Mouse (Mus musculus) liver, postnatal 0 days (tissue): ENCODE data around the gene Cdc42ep3. TPM values are rescaled to one million over a fixed set of nuclear protein-coding genes. Genes with fewer than 3 reads are reported as not detected.

ENCODE experiments used
- ATAC-seq: fragments of 200-750 bp; cut with Nextera tagmentation; 2 replicates; pipeline ENCODE4 v1.8.0; 2017; ENCODE audit warnings: mild to moderate bottlenecking, moderate library complexity
- DNase-seq: peaks from one replicate; pipeline ENCODE4 v3.0.0-alpha.2; 2016
- H3K27ac ChIP-seq: fragments of 300-500 bp; sonication (generic); 2 replicates; pipeline ENCODE4 v1.5.1; 2014; ENCODE audit warnings: antibody characterized with exemption, moderate library complexity, mild to moderate bottlenecking, low read depth
- H3K27me3 ChIP-seq: fragments of 300-500 bp; sonication (generic); 2 replicates; pipeline ENCODE4 v1.6.1; 2014; ENCODE audit warnings: low read length, control low read depth, mixed read lengths; ENCODE audit not compliant: insufficient read depth
- H3K36me3 ChIP-seq: fragments of 300-500 bp; sonication (generic); replicated peaks from 2 replicates; pipeline ENCODE4 v1.6.1; 2014; ENCODE audit warnings: mild to moderate bottlenecking, control low read depth, low read length, moderate library complexity, mixed read lengths; ENCODE audit not compliant: insufficient read depth
- H3K4me1 ChIP-seq: fragments of 300-500 bp; sonication (generic); 2 replicates; pipeline ENCODE4 v1.6.1; 2014; ENCODE audit warnings: antibody characterized with exemption, mild to moderate bottlenecking, control low read depth; ENCODE audit not compliant: insufficient read depth
- H3K4me2 ChIP-seq: fragments of 300-500 bp; sonication (generic); 2 replicates; pipeline ENCODE4 v1.6.1; 2014; ENCODE audit warnings: low read depth, mild to moderate bottlenecking, low read length, moderate library complexity, mixed read lengths
- H3K4me3 ChIP-seq: fragments of 300-500 bp; sonication (generic); 2 replicates; pipeline ENCODE4 v1.5.1; 2014; ENCODE audit warnings: low read depth, low read length
- H3K9ac ChIP-seq: fragments of 300-500 bp; sonication (generic); replicated peaks from 2 replicates; pipeline ENCODE4 v1.6.1; 2014; ENCODE audit warnings: mild to moderate bottlenecking, moderate library complexity
- H3K9me3 ChIP-seq: fragments of 300-500 bp; sonication (generic); 2 replicates; pipeline ENCODE4 v1.6.1; 2016; ENCODE audit warnings: mild to moderate bottlenecking, control low read depth, low read length, mixed read lengths
- CTCF ChIP-seq: sonication (generic); IDR thresholded peaks from 2 replicates; pipeline ENCODE4 v1.5.1; 2016; ENCODE audit warnings: antibody characterized with exemption, low read depth
- EP300 ChIP-seq: IDR thresholded peaks from 2 replicates; pipeline ENCODE4 v1.6.1; 2016; ENCODE audit warnings: antibody characterized with exemption, low read depth, mild to moderate bottlenecking
- WGBS: fragments of 180-500 bp; shearing (Covaris S2); extraction: QIAGEN DNeasy Blood & Tissue Kit; methylation state at CpG from one replicate; pipeline ENCODE4 v1.1.7; 2014; ENCODE audit not compliant: insufficient replicate concordance; 5-methylcytosine and 5-hydroxymethylcytosine counted together
- polyA plus RNA-seq: library from polyadenylated mRNA; unstranded; fragments of >200 nt; fragmentation: Nextera tagmentation; extraction: Ambion mirVana; gene quantifications from 2 replicates; pipeline ENCODE4 v1.2.1, GENCODE M21; 2015

Gene Cdc42ep3
- polyA plus RNA-seq, 1 experiment from 2014 or later = 32.7 TPM

- H3K36me3 ChIP-seq = no peaks in the 10 kb centered on the region
- H3K4me2 ChIP-seq = no peak overlapping the region
- no peak overlapping the region for H3K27ac ChIP-seq
- H3K9me3 ChIP-seq = no peaks in the 10 kb centered on the region
- no peak overlapping the region for H3K9ac ChIP-seq
- H3K4me1 ChIP-seq = no peaks in the 10 kb centered on the region
- no peak for ATAC-seq
- TF ChIP-seq EP300 (no peak), CTCF (no peak)
- no peaks in the 10 kb centered on the region for H3K27me3 ChIP-seq
- no peak overlapping the region for H3K4me3 ChIP-seq
- DNase-seq = no peak
- whole genome bisulfite sequencing = 74% methylated on average over 1 of the region's 1 CpGs
These were observed 55.0 kb downstream of the Cdc42ep3 start for GRCm38 (mm10) chr17:79299925-79300324.

GRCm38 (mm10) chr17:79298968-79299367, 55.9 kb downstream of the Cdc42ep3 start:
- Histone ChIP-seq H3K36me3 (no peaks in the 10 kb centered on the region), H3K9ac (no peak overlapping the region), H3K4me1 (no peaks in the 10 kb centered on the region), H3K9me3 (no peaks in the 10 kb centered on the region), H3K4me2 (no peak overlapping the region), H3K27me3 (no peaks in the 10 kb centered on the region), H3K4me3 (no peak overlapping the region), H3K27ac (no peak overlapping the region)
- no peak for TF ChIP-seq EP300
- no peak for TF ChIP-seq CTCF
- ATAC-seq = no peak
- DNase-seq = no peak

GRCm38 (mm10) chr17:79295926-79296325, 59.0 kb downstream of the Cdc42ep3 start:
- no peaks in the 10 kb centered on the region for H3K9me3 ChIP-seq
- WGBS = 33% methylated on average over 4 of the region's 4 CpGs
- H3K9ac ChIP-seq = no peak overlapping the region
- DNase-seq = no peak
- no peak overlapping the region for H3K4me2 ChIP-seq
- H3K27me3 ChIP-seq = no peaks in the 10 kb centered on the region
- H3K36me3 ChIP-seq = no peaks in the 10 kb centered on the region
- TF ChIP-seq CTCF (no peak), EP300 (no peak)
- no peak for ATAC-seq
- H3K4me3 ChIP-seq = no peak overlapping the region
- no peak overlapping the region for H3K27ac ChIP-seq
- no peaks in the 10 kb centered on the region for H3K4me1 ChIP-seq

GRCm38 (mm10) chr17:79291672-79292071, 63.2 kb downstream of the Cdc42ep3 start:
- DNase-seq (no peak), ATAC-seq (no peak)
- 51% methylated on average over 5 of the region's 5 CpGs for WGBS
- no peak for TF ChIP-seq CTCF
- H3K9ac ChIP-seq = no peak overlapping the region
- H3K9me3 ChIP-seq = no peaks in the 10 kb centered on the region
- no peaks in the 10 kb centered on the region for H3K36me3 ChIP-seq
- no peak overlapping the region for H3K4me3 ChIP-seq
- no peak overlapping the region for H3K27ac ChIP-seq
- H3K27me3 ChIP-seq = no peaks in the 10 kb centered on the region
- H3K4me2 ChIP-seq = no peak overlapping the region
- H3K4me1 ChIP-seq = no peaks in the 10 kb centered on the region

- 54% methylated on average over 2 of the region's 2 CpGs for WGBS
These were observed 64.2 kb downstream of the Cdc42ep3 start for GRCm38 (mm10) chr17:79290697-79291096.

GRCm38 (mm10) chr17:79287302-79287701, 67.6 kb downstream of the Cdc42ep3 start:
- Histone ChIP-seq H3K4me1 (no peaks in the 10 kb centered on the region), H3K4me3 (no peak overlapping the region), H3K27ac (no peak overlapping the region), H3K36me3 (no peaks in the 10 kb centered on the region), H3K4me2 (no peak overlapping the region), H3K9me3 (no peaks in the 10 kb centered on the region), H3K9ac (no peak overlapping the region), H3K27me3 (no peaks in the 10 kb centered on the region)
- 61% methylated on average over 13 of the region's 13 CpGs for WGBS
- DNase-seq (no peak), ATAC-seq (no peak)
- TF ChIP-seq CTCF (no peak), EP300 (no peak)

More at GRCm38 (mm10) chr17:79290697-79291096, 64.2 kb downstream of the Cdc42ep3 start:
- Histone ChIP-seq H3K9ac (no peak overlapping the region), H3K36me3 (no peaks in the 10 kb centered on the region), H3K9me3 (no peaks in the 10 kb centered on the region), H3K4me3 (no peak overlapping the region), H3K4me2 (no peak overlapping the region), H3K4me1 (no peaks in the 10 kb centered on the region), H3K27ac (no peak overlapping the region), H3K27me3 (no peaks in the 10 kb centered on the region)
- ATAC-seq (no peak), DNase-seq (no peak)
- TF ChIP-seq EP300 = no peak
- no peak for TF ChIP-seq CTCF

GRCm38 (mm10) chr17:79285030-79285601, 69.8 kb downstream of the Cdc42ep3 start:
- H3K27ac ChIP-seq = no peak overlapping the region
- TF ChIP-seq CTCF (no peak), EP300 (no peak)
- ATAC-seq = no peak
- DNase-seq = no peak
- H3K4me2 ChIP-seq = no peak overlapping the region
- no peak overlapping the region for H3K4me3 ChIP-seq
- H3K9me3 ChIP-seq = no peaks in the 10 kb centered on the region
- no peaks in the 10 kb centered on the region for H3K4me1 ChIP-seq
- WGBS = 84% methylated on average over 6 of the region's 6 CpGs
- no peak overlapping the region for H3K9ac ChIP-seq
- no peaks in the 10 kb centered on the region for H3K27me3 ChIP-seq
- no peaks in the 10 kb centered on the region for H3K36me3 ChIP-seq
